Mouse (Mus musculus): ENCODE measurements around the gene Amfr. TPM values are rescaled to one million over a fixed set of nuclear protein-coding genes. Genes with fewer than 3 reads are reported as not detected.

The Amfr gene
- polyA plus RNA-seq, 1 experiment from 2014 or later, result 61.8 TPM

DNA sequence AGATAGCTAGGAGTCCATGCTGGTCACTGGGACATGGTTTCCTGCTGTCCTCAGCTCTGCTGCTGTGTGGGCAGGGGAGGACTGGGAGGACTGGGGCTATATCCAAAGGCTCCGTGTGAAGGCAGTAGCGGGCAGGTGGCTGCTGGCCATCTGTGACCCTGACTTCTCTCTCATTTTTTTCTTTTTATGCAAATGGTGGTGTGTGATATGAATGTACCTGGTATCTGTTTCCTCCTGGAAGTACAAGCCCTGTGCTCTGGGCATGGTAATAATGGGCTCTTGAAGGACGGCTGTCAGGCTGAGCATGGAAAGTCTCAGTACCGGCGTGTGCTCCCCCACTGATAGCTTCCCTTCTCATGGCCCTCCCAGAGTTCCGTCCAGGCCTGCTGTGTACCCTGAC lies 51.7 kb downstream of the Amfr start:
- Histone ChIP-seq H3K9ac (ENCODE audit: low read depth, low read length) (no peak overlapping the region), H3K4me3 (ENCODE audit: low read depth, low read length) (no peak overlapping the region), H3K9me3 (ENCODE audit: control insufficient read depth) (no peaks in the 10 kb centered on the region), H3K27me3 (replicated peaks; ENCODE audit: control insufficient read depth, insufficient read depth, low read length) (no peaks in the 10 kb centered on the region), H3K27ac (ENCODE audit: low read depth, low read length) (no peak overlapping the region), H3K4me2 (replicated peaks; ENCODE audit: low read depth) (no peak overlapping the region), H3K36me3 (ENCODE audit: control insufficient read depth, insufficient read depth) (0 out of 2 replicates have a peak, but pooled peaks cover 2% of the 10 kb centered on the region), H3K4me1 (replicated peaks; ENCODE audit: control insufficient read depth, insufficient read depth, low read length) (no peaks in the 10 kb centered on the region)
- no peak for ATAC-seq
- WGBS, result 86% methylated on average over 6 of the region's 6 CpGs
- TF ChIP-seq CTCF (IDR thresholded peaks at IDR 0.05; ENCODE audit: low read depth), result no peak

DNA sequence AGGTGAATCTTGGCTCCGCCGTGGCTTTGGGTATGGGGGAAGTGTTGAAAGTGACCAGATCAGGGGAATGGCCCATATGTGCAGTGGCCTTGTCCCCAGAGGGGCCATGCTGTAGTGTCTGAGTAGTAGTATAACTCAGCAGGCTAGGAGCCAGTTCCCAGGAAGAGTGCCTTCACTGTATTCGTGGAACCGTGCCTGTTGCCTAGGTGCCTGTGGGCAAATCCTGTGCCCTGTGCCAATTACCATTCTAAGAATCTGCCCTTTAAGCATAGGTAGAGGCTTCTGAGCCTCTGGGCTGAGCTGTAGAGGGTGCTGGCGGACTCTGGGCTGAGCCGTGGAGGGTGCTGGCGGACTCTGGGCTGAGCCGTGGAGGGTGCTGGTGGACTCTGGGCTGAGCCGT lies 54.2 kb downstream of the Amfr start:
- no peak overlapping the region for H3K4me2 ChIP-seq (replicated peaks; ENCODE audit: low read depth)
- WGBS, result 90% methylated on average over 9 of the region's 9 CpGs
- no peak for TF ChIP-seq CTCF (IDR thresholded peaks at IDR 0.05; ENCODE audit: low read depth)

GRCm38 (mm10) chr8:93952511-93952910 lies 60.1 kb downstream of the Amfr start:
- H3K9me3 ChIP-seq (ENCODE audit: control insufficient read depth), result no peaks in the 10 kb centered on the region
- 84% methylated on average over 9 of the region's 9 CpGs for WGBS
- no peak overlapping the region for H3K9ac ChIP-seq (ENCODE audit: low read depth, low read length)
- H3K27ac ChIP-seq (ENCODE audit: low read depth, low read length), result no peak overlapping the region
- H3K4me1 ChIP-seq (replicated peaks; ENCODE audit: control insufficient read depth, insufficient read depth, low read length), result no peaks in the 10 kb centered on the region
- no peak overlapping the region for H3K4me3 ChIP-seq (ENCODE audit: low read depth, low read length)
- ATAC-seq, result no peak
- no peaks in the 10 kb centered on the region for H3K27me3 ChIP-seq (replicated peaks; ENCODE audit: control insufficient read depth, insufficient read depth, low read length)
- H3K36me3 ChIP-seq (ENCODE audit: control insufficient read depth, insufficient read depth), result 0 out of 2 replicates have a peak, but pooled peaks cover 2% of the 10 kb centered on the region
- 0 out of 2 replicates have a peak, but pooled peaks have one; percentile 7 for TF ChIP-seq CTCF (IDR thresholded peaks at IDR 0.05; ENCODE audit: low read depth)
- no peak overlapping the region for H3K4me2 ChIP-seq (replicated peaks; ENCODE audit: low read depth)

More for the DNA sequence above, 54.2 kb downstream of the Amfr start:
- Histone ChIP-seq H3K27ac (ENCODE audit: low read depth, low read length) (no peak overlapping the region), H3K9ac (ENCODE audit: low read depth, low read length) (no peak overlapping the region), H3K4me1 (replicated peaks; ENCODE audit: control insufficient read depth, insufficient read depth, low read length) (no peaks in the 10 kb centered on the region), H3K4me3 (ENCODE audit: low read depth, low read length) (no peak overlapping the region), H3K36me3 (ENCODE audit: control insufficient read depth, insufficient read depth) (0 out of 2 replicates have a peak, but pooled peaks cover 2% of the 10 kb centered on the region), H3K27me3 (replicated peaks; ENCODE audit: control insufficient read depth, insufficient read depth, low read length) (no peaks in the 10 kb centered on the region), H3K9me3 (ENCODE audit: control insufficient read depth) (no peaks in the 10 kb centered on the region)
- no peak for ATAC-seq

DNA sequence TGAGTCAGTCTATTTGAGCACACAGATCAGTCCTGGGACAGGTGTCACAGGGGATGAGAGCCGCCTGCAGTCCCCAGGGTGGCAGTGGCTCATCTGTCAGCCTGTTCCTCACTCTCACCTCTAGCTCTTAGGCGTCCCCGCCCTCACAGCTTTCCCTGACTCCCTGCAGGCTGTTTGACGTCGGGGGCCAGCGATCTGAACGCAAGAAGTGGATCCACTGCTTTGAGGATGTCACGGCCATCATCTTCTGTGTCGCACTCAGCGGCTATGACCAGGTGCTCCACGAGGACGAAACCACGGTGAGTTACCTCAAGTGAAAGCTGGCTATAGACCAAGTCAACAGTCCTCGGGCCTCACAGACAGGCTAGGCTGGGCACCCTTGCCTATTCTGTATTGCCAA lies 62.5 kb downstream of the Amfr start:
- 77% methylated on average over 14 of the region's 14 CpGs for WGBS
- Histone ChIP-seq H3K27me3 (replicated peaks; ENCODE audit: control insufficient read depth, insufficient read depth, low read length) (no peaks in the 10 kb centered on the region), H3K4me2 (replicated peaks; ENCODE audit: low read depth) (no peak overlapping the region), H3K4me3 (ENCODE audit: low read depth, low read length) (no peak overlapping the region), H3K36me3 (ENCODE audit: control insufficient read depth, insufficient read depth) (no peaks in the 10 kb centered on the region), H3K9me3 (ENCODE audit: control insufficient read depth) (no peaks in the 10 kb centered on the region), H3K27ac (ENCODE audit: low read depth, low read length) (no peak overlapping the region), H3K9ac (ENCODE audit: low read depth, low read length) (no peak overlapping the region), H3K4me1 (replicated peaks; ENCODE audit: control insufficient read depth, insufficient read depth, low read length) (no peaks in the 10 kb centered on the region)
- TF ChIP-seq CTCF (IDR thresholded peaks at IDR 0.05; ENCODE audit: low read depth), result no peak
- ATAC-seq, result no peak

DNA sequence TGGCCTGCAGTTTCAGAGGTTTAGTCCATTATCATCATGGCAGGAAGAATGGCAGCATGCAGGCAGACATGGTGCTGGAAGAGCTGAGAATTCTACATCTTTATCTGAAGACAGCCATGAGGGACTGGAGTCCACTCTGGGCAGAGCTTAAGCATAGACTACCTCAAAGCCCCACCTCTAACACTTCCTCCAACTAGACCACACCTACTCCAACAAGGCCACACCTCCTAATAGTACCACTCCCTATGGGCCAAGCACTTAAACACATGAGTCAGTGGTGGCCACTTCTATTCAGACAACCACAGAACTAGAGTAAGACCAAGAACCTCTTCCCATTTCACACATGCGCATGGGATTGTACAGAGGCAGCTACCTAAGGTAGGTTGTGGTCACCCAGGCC lies 66.2 kb downstream of the Amfr start:
- 96% methylated on average over 1 of the region's 1 CpGs for WGBS
- Histone ChIP-seq H3K4me2 (replicated peaks; ENCODE audit: low read depth) (no peak overlapping the region), H3K36me3 (ENCODE audit: control insufficient read depth, insufficient read depth) (no peaks in the 10 kb centered on the region), H3K27me3 (replicated peaks; ENCODE audit: control insufficient read depth, insufficient read depth, low read length) (no peaks in the 10 kb centered on the region), H3K27ac (ENCODE audit: low read depth, low read length) (no peak overlapping the region), H3K9ac (ENCODE audit: low read depth, low read length) (no peak overlapping the region), H3K4me3 (ENCODE audit: low read depth, low read length) (no peak overlapping the region), H3K4me1 (replicated peaks; ENCODE audit: control insufficient read depth, insufficient read depth, low read length) (no peaks in the 10 kb centered on the region), H3K9me3 (ENCODE audit: control insufficient read depth) (no peaks in the 10 kb centered on the region)
- TF ChIP-seq CTCF (IDR thresholded peaks at IDR 0.05; ENCODE audit: low read depth), result no peak
- peak; percentile 71 for ATAC-seq

DNA sequence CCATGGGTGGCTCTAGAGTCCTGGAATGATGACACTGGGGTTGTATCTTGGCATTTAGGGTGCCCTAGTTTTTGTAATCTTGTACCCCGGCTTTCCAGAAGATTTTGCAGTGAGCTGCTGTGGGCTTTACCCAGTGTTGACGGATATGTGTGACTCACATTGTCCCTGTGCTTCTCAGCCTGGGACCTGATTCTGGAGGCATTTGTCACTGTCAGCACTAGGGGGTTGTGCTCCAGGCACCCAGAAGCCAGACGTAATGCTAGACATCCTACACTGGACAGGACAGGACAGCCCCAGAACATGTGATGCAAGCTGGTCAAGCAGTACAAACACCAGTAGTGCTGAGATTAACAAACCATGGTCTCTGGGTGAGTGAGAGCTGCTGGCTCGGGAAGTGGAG lies 66.9 kb downstream of the Amfr start:
- H3K4me2 ChIP-seq (replicated peaks; ENCODE audit: low read depth), result no peak overlapping the region
- TF ChIP-seq CTCF (IDR thresholded peaks at IDR 0.05; ENCODE audit: low read depth), result no peak
- H3K4me1 ChIP-seq (replicated peaks; ENCODE audit: control insufficient read depth, insufficient read depth, low read length), result no peaks in the 10 kb centered on the region
- no peak overlapping the region for H3K4me3 ChIP-seq (ENCODE audit: low read depth, low read length)
- no peaks in the 10 kb centered on the region for H3K9me3 ChIP-seq (ENCODE audit: control insufficient read depth)
- H3K36me3 ChIP-seq (ENCODE audit: control insufficient read depth, insufficient read depth), result no peaks in the 10 kb centered on the region
- ATAC-seq, result no peak
- H3K27ac ChIP-seq (ENCODE audit: low read depth, low read length), result no peak overlapping the region
- no peak overlapping the region for H3K9ac ChIP-seq (ENCODE audit: low read depth, low read length)
- H3K27me3 ChIP-seq (replicated peaks; ENCODE audit: control insufficient read depth, insufficient read depth, low read length), result no peaks in the 10 kb centered on the region
- WGBS, result 81% methylated on average over 4 of the region's 4 CpGs

- H3K27me3 ChIP-seq (replicated peaks; ENCODE audit: control insufficient read depth, insufficient read depth, low read length), result no peaks in the 10 kb centered on the region
- H3K36me3 ChIP-seq (ENCODE audit: control insufficient read depth, insufficient read depth), result no peaks in the 10 kb centered on the region
- no peak overlapping the region for H3K4me3 ChIP-seq (ENCODE audit: low read depth, low read length)
- WGBS, result 59% methylated on average over 4 of the region's 4 CpGs
- TF ChIP-seq CTCF (IDR thresholded peaks at IDR 0.05; ENCODE audit: low read depth), result no peak
- H3K9me3 ChIP-seq (ENCODE audit: control insufficient read depth), result no peaks in the 10 kb centered on the region
- H3K27ac ChIP-seq (ENCODE audit: low read depth, low read length), result no peak overlapping the region
- H3K4me2 ChIP-seq (replicated peaks; ENCODE audit: low read depth), result no peak overlapping the region
- ATAC-seq, result no peak
- no peak overlapping the region for H3K9ac ChIP-seq (ENCODE audit: low read depth, low read length)
- H3K4me1 ChIP-seq (replicated peaks; ENCODE audit: control insufficient read depth, insufficient read depth, low read length), result no peaks in the 10 kb centered on the region
These were observed 71.0 kb downstream of the Amfr start for GRCm38 (mm10) chr8:93941636-93942054.

Measured in intestine, postnatal 0 days (tissue).